Mouse (Mus musculus) megakaryocyte, embryonic 14.5 days (primary cell): ENCODE results near the gene Tmem192. TPM values are rescaled to one million over a fixed set of nuclear protein-coding genes. Genes with fewer than 3 reads are reported as not detected.
A peak's percentile ranks its signal among the peaks of the same experiment; 100 is the strongest.
"Not testable (repeated sequence)": the region's sequence is repeated elsewhere in the genome, so short reads cannot be mapped to it uniquely, and the experiment has no call there.

ENCODE experiments used
- H3K27me3 ChIP-seq: replicated peaks from 2 replicates; pipeline ENCODE3; 2012; ENCODE audit warnings: inconsistent platforms
- H3K36me3 ChIP-seq: replicated peaks from 2 replicates; pipeline ENCODE3; 2012; ENCODE audit warnings: low read length, inconsistent platforms, mixed read lengths
- H3K4me1 ChIP-seq: 2 replicates; pipeline ENCODE4 v1.6.1; 2012; ENCODE audit warnings: inconsistent platforms
- H3K4me3 ChIP-seq: replicated peaks from 2 replicates; pipeline ENCODE3; 2012; ENCODE audit warnings: moderate library complexity, mild to moderate bottlenecking, inconsistent platforms
- H3K9me3 ChIP-seq: 2 replicates; pipeline ENCODE4 v1.6.1; 2012; ENCODE audit warnings: inconsistent platforms
- FLI1 ChIP-seq: IDR thresholded peaks from 2 replicates; pipeline ENCODE4 v1.6.1; 2012; ENCODE audit warnings: low read length, inconsistent platforms, mixed read lengths
- GATA1 ChIP-seq: IDR thresholded peaks from 3 replicates; pipeline ENCODE4 v1.6.1; 2012; ENCODE audit warnings: mixed read lengths, low read length, inconsistent platforms, borderline replicate concordance
- polyA plus RNA-seq: library from polyadenylated mRNA; stranded (reverse); fragments of >175 nt; gene quantifications from 2 replicates; pipeline ENCODE4 v1.2.3, GENCODE M21; 2012; ENCODE audit warnings: low replicate concordance; ENCODE audit not compliant: insufficient read depth

Tmem192 gene
- polyA plus RNA-seq, 1 experiment, result 32.5 TPM

- peak overlapping the region; percentile 4 for H3K4me3 ChIP-seq
- no peak for TF ChIP-seq GATA1
- TF ChIP-seq FLI1, result no peak
- peaks cover 2% of the 10 kb centered on the region for H3K36me3 ChIP-seq
- peaks cover 4% of the 10 kb centered on the region; the same call in 1 of the 2 replicates for H3K9me3 ChIP-seq
- peaks cover 2% of the 10 kb centered on the region for H3K27me3 ChIP-seq
- peaks cover 38% of the 10 kb centered on the region for H3K4me1 ChIP-seq
Observed at GRCm38 (mm10) chr8:64948371-64948770, 1.4 kb downstream of the Tmem192 start.

GRCm38 (mm10) chr8:64952101-64952500, 5.1 kb downstream of the Tmem192 start:
- no peaks in the 10 kb centered on the region for H3K27me3 ChIP-seq
- H3K4me1 ChIP-seq, result peaks cover 9% of the 10 kb centered on the region; the same call in 1 of the 2 replicates
- H3K4me3 ChIP-seq, result no peak overlapping the region
- H3K9me3 ChIP-seq, result peaks cover 4% of the 10 kb centered on the region; the same call in 1 of the 2 replicates
- H3K36me3 ChIP-seq, result peaks cover 15% of the 10 kb centered on the region
- TF ChIP-seq GATA1, result no peak
- TF ChIP-seq FLI1, result no peak

GRCm38 (mm10) chr8:64959025-64959424, 12.0 kb downstream of the Tmem192 start:
- H3K9me3 ChIP-seq, result peaks cover 4% of the 10 kb centered on the region; the same call in 1 of the 2 replicates
- no peak for TF ChIP-seq FLI1
- no peak for TF ChIP-seq GATA1
- peaks cover 59% of the 10 kb centered on the region for H3K36me3 ChIP-seq

GRCm38 (mm10) chr8:64962836-64963235, 15.9 kb downstream of the Tmem192 start:
- H3K9me3 ChIP-seq, result peaks cover 4% of the 10 kb centered on the region; the same call in 1 of the 2 replicates
- H3K36me3 ChIP-seq, result peaks cover 67% of the 10 kb centered on the region
- H3K27me3 ChIP-seq, result no peaks in the 10 kb centered on the region
- no peaks in the 10 kb centered on the region for H3K4me1 ChIP-seq
- H3K4me3 ChIP-seq, result no peak overlapping the region
- TF ChIP-seq FLI1 (no peak), GATA1 (no peak)

More at GRCm38 (mm10) chr8:64959025-64959424, 12.0 kb downstream of the Tmem192 start:
- no peaks in the 10 kb centered on the region for H3K4me1 ChIP-seq
- no peaks in the 10 kb centered on the region for H3K27me3 ChIP-seq
- no peak overlapping the region for H3K4me3 ChIP-seq

GRCm38 (mm10) chr8:64983150-64983897, 36.3 kb downstream of the Tmem192 start:
- Histone ChIP-seq H3K4me3 (no peak overlapping the region), H3K36me3 (no peaks in the 10 kb centered on the region), H3K4me1 (no peaks in the 10 kb centered on the region), H3K27me3 (no peaks in the 10 kb centered on the region), H3K9me3 (peaks cover 7% of the 10 kb centered on the region)
- TF ChIP-seq GATA1 (no peak), FLI1 (no peak)

- Histone ChIP-seq H3K4me1 (no peaks in the 10 kb centered on the region), H3K9me3 (peaks cover 20% of the 10 kb centered on the region), H3K36me3 (no peaks in the 10 kb centered on the region), H3K27me3 (no peaks in the 10 kb centered on the region), H3K4me3 (no peak within 1 kb of the TSS)
- no peak for TF ChIP-seq GATA1
- TF ChIP-seq FLI1, result no peak
Observed at GRCm38 (mm10) chr8:64987731-64988130, 40.7 kb downstream of the Tmem192 start, which contains the start of gene Trim75. Gene Trim75 (minus strand): TSS chr8:64987831.

- no peak for TF ChIP-seq FLI1
- no peak for TF ChIP-seq GATA1
- no peaks in the 10 kb centered on the region for H3K4me1 ChIP-seq
Observed at GRCm38 (mm10) chr8:64998806-64999365, 51.9 kb downstream of the Tmem192 start.

GRCm38 (mm10) chr8:65007616-65008015, 60.6 kb downstream of the Tmem192 start:
- not testable (repeated sequence) for H3K4me3 ChIP-seq, H3K4me1 ChIP-seq, H3K9me3 ChIP-seq, H3K36me3 ChIP-seq, H3K27me3 ChIP-seq

More at GRCm38 (mm10) chr8:64998806-64999365, 51.9 kb downstream of the Tmem192 start:
- H3K27me3 ChIP-seq, result no peaks in the 10 kb centered on the region
- peaks cover 16% of the 10 kb centered on the region for H3K9me3 ChIP-seq
- H3K4me3 ChIP-seq, result no peak overlapping the region
- H3K36me3 ChIP-seq, result no peaks in the 10 kb centered on the region

- no peak within 1 kb of the TSS for H3K4me3 ChIP-seq
- H3K27me3 ChIP-seq, result no peaks in the 10 kb centered on the region
- peaks cover 46% of the 10 kb centered on the region for H3K9me3 ChIP-seq
- no peaks in the 10 kb centered on the region for H3K4me1 ChIP-seq
- TF ChIP-seq FLI1 (no peak), GATA1 (no peak)
- H3K36me3 ChIP-seq, result no peaks in the 10 kb centered on the region
Observed at GRCm38 (mm10) chr8:65018423-65018822, 71.4 kb downstream of the Tmem192 start, which contains the start of the genes Trim61 and Trim60. Gene Trim61 (minus strand): TSS chr8:65018523. Gene Trim60 (minus strand): TSS chr8:65018584.

Other genes with a start within 250 kb of the Tmem192 start
- gene Msmo1, start 213.4 kb upstream of the Tmem192 start, polyA plus RNA-seq, result 6.4 TPM in 1 of 2 replicates, not detected in the other
- gene Klhl2, start 97.2 kb upstream of the Tmem192 start, polyA plus RNA-seq, result 2.4 TPM in 1 of 2 replicates, not detected in the other
- not detected in 2 replicates for gene Trim75, start 40.6 kb downstream of the Tmem192 start, polyA plus RNA-seq
- gene Trim61, start 71.3 kb downstream of the Tmem192 start, polyA plus RNA-seq, result 0.86 TPM in 1 of 2 replicates, not detected in the other
- gene Trim60, start 71.4 kb downstream of the Tmem192 start, polyA plus RNA-seq, result not detected in 2 replicates
- not detected in 2 replicates for gene Apela, start 90.2 kb downstream of the Tmem192 start, polyA plus RNA-seq
- not detected in 2 replicates for gene Gm10663, start 127.8 kb downstream of the Tmem192 start, polyA plus RNA-seq
- gene BC030870, start 182.4 kb downstream of the Tmem192 start, polyA plus RNA-seq, result not detected in 2 replicates